Mouse (Mus musculus) liver, adult 2 months (tissue): ENCODE data around the gene Prdm16.

Source experiments
- CTCF ChIP-seq: fragments of 200-500 bp; IDR thresholded peaks from 2 replicates; pipeline ENCODE4 v1.5.1; 2011; ENCODE audit warnings: low read depth, low read length, control low read depth
- POLR2A ChIP-seq: fragments of 200-500 bp; IDR thresholded peaks from 2 replicates; pipeline ENCODE4 v1.6.1; 2011; ENCODE audit warnings: low read length, control low read depth; ENCODE audit not compliant: insufficient read depth; ENCODE audit errors: extremely low read depth

DNA sequence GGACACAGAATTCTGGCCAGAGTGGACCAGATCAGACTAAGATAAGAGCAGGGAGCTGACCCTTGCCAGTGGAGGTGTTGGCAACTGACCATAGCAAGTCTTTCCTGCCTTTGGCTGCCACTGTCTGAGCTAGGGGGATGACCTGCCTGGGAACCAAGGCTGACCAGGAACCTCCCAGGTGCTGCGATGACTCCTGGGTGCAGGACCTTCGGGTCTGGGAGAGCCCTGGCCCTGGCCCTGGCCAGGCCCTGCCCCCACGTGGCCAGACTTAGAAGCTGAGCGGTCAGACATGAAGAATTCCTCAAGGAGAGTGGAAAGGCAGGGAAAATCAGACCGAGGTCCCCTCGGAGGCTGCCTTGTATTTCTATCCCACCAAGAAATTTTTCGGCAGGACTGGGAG, 2.5 kb upstream of the Prdm16 start:
- TF ChIP-seq POLR2A (no peak), CTCF (0 out of 2 replicates have a peak, but pooled peaks have one; percentile 19)
